Mouse (Mus musculus) adrenal gland, postnatal 0 days (tissue): Measurements from ENCODE around the gene Zfp981. TPM values are rescaled to one million over a fixed set of nuclear protein-coding genes. Genes with fewer than 3 reads are reported as not detected.

Experiments
- polyA plus RNA-seq: library from polyadenylated mRNA; unstranded; fragments of >200 nt; fragmentation: Nextera tagmentation; extraction: Ambion mirVana; gene quantifications from 2 replicates; pipeline ENCODE4 v1.2.1, GENCODE M21; 2015

Zfp981 gene
- 0.08 and 0.10 TPM in 2 replicates for polyA plus RNA-seq

GRCm38 (mm10) chr4:146501727-146502126 is at the start of gene Zfp981:
Gene Zfp981 (plus strand): TSS chr4:146502027.

Other genes with a start within 250 kb of the Zfp981 start
- gene Zfp992, start 53.0 kb upstream of the Zfp981 start, polyA plus RNA-seq, result 4.2 and 5.4 TPM in 2 replicates
- gene Zfp993, start 108.9 kb downstream of the Zfp981 start, polyA plus RNA-seq, result 2.3 and 5.2 TPM in 2 replicates